Mouse (Mus musculus): ENCODE data around the gene Mre11a.

Mre11a gene

DNA sequence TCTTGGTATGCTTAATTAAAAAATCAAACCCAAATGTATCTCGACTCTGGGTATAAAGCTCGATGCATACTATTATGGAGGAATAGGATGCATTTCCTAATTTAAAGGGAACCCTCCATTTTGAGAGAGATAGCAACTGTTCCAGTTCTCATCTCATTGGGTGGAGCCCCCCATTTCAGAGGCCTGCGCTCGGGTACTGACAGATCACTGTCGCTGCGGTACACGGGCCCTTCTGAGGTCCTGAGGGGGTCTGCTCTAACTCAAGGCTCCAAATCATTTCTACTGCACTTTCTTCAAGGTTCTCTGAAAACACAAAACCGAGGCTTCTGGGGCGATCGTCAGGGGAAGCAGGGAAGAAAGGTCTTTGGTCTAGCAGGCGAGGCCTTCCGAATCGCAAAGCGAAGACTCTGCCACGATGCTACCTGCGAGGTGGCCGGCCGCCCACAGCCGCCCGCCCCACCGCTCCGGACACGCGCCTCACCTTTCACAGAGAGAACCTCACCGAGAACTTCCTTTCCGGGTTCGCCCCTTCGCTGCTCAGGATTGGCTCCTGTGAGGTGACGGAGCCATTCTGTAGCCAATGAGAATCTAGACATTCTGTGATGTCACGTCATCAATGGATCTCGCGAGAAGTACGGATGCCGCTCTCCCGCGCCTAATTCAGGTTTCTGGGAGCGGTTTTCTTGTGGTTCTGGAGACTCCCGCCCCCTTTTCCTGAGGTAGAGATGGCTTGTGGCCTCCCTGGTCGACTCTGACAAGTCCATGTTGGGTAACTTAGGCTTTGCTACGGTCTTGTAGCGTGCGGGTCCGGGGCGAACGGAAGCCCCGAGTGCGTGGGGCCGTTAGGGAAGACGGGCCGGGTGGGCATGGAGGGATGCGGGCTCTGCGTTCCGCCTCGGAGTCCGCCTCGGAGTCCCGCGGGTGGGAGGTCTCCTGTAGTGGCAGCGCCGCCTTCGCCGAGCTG is at the start of gene Mre11a, which contains the start of gene Ankrd49:
Mre11a (plus strand) TSS at position 616 of the 964 bp plus-strand sequence.
Ankrd49 (minus strand) TSS at position 818 of the 964 bp plus-strand sequence.
- DNase-seq (ENCODE audit: low spot score), result peak; percentile 98

DNA sequence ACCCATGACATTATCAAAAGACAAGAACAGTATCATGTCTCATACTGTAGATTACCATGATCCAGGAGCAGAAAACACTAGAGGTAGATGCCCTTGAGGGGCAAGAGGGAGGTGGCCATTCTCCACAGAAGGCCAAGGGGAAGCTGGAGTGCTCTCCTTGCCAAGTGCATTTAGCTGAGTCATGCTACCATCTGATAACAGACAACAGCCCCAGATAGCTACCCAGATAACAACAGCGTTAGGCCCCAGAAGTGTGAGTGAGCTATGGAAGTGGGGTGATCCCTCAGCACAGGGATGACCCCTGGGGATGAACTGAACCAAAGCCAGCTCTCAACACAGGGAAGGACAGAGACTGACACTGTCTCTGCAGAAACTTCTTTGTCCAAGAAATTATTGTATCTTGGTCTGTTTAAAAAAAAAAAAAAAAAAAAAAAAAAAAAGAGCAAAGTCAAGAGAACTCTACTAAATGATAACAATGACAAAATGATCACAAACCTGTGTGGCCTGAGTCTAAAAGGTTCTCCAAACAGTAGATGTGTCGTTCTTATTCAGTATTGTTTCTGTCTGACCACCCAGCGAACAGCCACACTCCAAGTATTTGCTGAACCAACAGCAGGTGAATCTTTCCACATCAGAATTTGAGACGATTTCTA is 44.8 kb upstream of the Mre11a start:
- DNase-seq (ENCODE audit: low spot score), result no peak

DNA sequence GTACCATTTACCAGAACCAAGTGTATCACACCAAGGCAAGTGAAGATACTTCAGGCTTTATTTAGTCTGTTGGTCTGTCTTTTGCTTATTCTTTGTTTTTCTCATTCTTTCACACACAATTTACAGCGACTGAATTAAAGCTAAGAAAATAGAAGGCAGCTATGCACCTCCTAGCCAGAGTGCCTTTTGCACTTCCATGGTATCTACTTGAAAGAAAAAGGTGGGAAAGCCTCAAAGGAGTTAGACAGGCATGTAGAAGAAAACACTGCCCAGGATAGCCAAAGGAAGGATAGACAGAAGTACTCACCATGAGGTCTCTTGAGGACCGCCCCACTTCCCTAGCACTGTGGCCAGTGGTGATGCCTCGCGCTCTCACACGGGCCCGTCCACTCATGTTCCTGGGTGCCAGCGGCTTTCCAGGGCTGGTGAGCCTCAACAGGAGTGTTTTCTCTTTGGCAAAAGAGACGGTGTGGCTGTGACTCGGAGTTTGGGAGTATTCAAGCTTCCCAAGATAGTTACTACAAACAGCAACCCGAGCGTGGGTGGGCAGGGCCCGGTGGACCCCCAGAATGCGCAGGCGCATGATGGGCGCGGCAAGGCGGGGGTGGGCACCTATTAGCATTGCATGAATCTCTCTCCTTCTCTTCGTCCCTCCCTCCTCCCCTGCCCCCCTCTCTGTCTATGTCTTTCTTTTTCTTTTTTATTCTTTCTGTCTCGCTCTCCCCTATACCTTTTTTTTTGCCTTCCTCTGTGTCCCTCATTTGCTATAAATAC is 44.1 kb upstream of the Mre11a start, which contains the start of gene Piwil4:
Piwil4 (minus strand) TSS at position 583 of the 774 bp plus-strand sequence.
- no peak for DNase-seq (ENCODE audit: low spot score)

DNA sequence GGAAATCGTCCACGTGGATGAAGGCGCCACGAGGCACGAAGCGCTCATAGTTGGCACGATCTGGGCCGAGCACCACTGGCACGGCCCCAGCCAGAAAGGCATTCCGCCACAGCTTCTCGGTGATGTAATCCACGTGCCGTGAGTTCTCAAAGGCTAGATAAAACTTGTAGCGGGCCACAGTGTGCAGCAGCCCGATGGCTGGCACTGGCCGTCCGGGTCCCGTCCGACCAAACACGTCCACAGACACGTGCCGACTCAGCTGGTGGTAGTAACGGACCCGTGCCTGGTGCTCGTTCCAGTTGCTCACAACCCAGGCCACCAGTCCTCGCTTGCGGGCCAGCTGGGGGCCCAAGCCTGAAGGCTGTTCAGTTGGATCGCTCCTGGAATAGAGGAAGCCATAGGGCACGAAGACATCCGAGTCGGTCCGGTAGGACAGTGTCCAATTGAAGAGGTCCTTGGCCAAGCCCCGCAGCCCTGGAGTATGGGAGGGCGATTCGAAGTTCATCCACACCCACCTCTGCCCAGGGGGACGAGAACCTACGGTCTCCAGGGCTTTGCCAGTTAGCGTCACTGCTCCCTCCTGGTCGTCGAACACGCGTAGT is 33.5 kb upstream of the Mre11a start:
- DNase-seq (ENCODE audit: low spot score), result no peak

DNA sequence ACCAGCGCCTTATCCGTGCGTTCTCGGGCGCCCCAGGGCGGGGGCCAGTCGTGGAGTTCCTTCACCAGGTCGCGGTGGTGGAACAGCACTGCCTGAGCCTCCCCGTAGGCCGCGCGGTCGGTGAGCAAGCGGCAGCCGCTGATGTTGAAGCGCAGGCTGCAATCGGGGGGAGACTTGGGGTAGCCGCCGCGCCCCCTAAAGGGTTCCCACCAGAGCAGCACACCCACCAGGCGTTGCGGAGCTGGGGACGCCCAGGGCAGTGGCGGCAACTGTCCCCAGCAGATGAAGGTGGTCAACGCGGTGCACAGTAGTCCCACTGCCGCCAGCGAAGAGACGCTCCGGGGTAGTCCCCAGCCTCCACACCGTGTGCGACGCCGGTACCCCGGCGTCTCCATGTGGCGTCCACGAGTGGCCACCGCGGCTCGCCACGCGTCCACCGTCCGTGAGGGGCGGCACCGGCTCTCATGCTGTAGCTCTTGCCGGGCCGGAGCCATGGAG is 32.9 kb upstream of the Mre11a start:
- DNase-seq (ENCODE audit: low spot score), result no peak

DNA sequence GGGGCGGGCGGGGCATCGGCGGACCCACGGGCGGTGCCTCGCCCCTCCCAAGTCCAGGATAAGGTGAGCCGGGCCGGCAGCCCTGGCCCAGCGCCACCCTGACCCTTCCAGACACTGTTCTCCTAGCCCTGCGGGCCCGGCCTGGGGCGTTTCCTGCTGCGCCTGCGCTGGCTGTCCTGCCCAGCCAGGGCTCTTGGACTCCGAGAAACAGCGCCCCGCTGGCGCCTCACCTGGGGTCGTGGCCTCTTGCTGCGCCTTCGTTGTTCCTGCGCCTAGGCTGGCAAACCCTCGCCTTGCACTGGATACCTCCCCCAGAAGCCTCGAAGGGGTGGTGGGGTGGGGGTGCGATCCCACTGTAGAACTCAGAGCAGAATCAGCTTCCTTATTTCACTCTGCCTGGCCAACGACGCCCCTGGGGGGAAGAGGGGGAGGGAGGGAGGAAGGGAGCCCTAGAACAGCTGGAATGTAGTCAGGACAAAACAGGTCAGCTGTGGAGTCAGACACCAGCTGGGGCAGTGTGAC is 32.4 kb upstream of the Mre11a start, which contains the start of gene Fut4:
Fut4 (minus strand) TSS at position 393 of the 522 bp plus-strand sequence.
- DNase-seq (ENCODE audit: low spot score), result no peak

DNA sequence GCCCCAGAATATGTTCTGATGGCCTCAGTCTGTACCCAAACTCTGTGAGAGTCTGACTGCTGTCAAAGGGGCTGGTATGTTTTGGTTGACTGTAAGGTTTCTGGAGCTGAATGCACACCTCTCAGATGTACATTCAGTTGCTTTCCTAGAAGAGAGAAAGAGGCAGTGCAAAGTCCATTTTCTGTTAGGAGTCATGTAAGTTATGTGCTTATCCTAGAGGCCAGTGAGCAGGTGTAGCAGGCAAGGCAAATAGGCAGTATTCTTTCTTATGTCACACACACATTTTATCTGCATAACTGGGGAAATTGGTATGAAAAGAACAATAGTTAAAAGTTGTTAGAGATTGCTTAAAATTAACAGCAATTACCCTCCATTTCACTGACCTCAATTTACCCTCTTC is 30.5 kb upstream of the Mre11a start:
- no peak for DNase-seq (ENCODE audit: low spot score)

DNA sequence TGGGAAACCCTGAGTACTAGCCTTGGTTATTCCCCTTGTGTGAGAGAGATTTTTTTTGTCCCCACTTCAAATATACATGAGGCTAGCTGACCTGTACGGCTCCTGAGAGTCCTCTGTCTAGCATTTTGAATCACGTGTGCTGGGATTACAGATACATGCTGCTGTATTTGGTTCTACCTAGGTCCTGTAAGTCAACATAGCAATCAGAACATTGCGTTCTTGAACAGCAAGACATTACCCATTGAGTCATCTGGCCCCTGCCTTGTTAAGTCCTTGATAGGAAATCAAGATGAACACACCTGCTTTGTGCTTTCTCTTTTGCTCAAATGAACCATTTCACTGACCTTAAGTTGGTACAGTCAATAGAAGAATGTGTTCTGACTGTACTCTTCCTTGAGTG is 30.0 kb upstream of the Mre11a start:
- DNase-seq (ENCODE audit: low spot score), result no peak

DNA sequence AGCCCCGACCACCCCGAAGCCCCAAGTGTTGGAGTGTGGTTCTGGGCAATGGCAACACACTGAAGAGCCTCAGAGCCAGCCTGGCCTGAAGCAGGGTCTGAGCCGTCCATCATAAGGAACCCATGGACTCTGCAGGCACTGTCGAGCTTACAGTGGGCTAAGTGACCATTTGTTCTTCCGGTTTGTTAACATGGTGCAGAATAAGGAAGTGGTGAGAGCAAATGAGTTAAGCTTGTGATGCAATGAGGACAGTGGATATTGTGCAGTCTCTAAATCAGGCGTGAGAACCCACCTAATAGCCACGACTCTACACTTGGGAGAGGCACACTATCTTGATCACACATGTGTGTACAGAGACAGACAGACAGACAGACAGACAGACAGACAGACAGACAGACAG is 25.9 kb upstream of the Mre11a start:
- DNase-seq (ENCODE audit: low spot score), result no peak

DNA sequence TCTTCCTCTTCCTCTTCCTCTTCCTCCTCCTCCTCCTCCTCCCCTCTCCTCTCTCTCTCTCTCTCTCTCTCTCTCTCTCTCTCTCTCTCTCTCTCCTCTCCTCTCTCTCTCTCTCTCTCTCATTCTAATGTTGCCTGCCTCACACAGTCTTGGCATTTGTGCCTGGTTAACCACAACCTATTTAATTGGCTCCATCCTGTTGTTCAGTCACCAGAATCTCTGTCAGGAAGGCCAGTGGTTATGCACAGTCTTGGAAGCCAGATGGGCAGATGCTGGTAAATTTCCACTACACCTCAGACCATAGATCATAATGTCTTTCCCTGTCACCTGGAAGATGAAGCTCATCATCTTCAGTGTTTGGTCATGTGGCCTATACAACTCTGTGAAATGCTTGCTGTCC is 25.2 kb upstream of the Mre11a start:
- DNase-seq (ENCODE audit: low spot score), result no peak

DNA sequence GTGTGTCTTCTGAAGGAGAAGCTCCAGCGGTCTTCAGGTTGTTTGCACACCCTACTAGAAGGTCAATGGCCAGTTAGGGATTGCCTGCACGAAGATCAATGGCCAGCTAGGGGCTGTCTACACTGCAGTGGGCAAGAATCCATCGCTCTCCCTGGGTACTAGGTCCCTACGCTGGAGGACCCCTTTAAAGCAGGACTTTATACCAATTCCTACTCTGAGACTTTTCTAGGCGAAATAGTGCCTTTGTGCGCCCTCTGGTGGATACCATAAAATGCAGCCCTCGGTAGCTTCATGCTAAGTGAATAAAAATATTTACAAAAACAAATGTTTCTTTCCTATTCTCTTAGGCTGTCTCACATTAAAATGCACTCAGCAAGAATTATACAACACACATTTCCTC is 19.7 kb upstream of the Mre11a start:
- DNase-seq (ENCODE audit: low spot score), result no peak

DNA sequence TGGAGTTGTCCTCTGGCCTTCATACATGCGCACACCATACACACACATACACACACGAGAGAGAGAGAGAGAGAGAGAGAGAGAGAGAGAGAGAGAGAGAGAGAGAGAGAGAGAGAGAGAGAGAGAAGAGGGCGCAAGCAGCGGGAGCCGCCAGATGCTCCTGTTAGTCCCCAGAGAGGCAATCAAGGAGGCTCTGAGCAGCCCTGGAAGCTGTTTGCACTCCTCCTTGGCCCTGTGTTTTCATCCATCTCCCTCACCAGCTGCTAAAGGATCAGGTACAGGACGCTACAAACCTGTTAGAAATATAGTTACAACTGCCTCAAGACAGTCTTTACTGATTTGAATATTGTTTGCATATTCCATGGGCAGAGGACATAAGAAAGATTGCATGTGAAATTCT is 14.6 kb upstream of the Mre11a start:
- no peak for DNase-seq (ENCODE audit: low spot score)

DNA sequence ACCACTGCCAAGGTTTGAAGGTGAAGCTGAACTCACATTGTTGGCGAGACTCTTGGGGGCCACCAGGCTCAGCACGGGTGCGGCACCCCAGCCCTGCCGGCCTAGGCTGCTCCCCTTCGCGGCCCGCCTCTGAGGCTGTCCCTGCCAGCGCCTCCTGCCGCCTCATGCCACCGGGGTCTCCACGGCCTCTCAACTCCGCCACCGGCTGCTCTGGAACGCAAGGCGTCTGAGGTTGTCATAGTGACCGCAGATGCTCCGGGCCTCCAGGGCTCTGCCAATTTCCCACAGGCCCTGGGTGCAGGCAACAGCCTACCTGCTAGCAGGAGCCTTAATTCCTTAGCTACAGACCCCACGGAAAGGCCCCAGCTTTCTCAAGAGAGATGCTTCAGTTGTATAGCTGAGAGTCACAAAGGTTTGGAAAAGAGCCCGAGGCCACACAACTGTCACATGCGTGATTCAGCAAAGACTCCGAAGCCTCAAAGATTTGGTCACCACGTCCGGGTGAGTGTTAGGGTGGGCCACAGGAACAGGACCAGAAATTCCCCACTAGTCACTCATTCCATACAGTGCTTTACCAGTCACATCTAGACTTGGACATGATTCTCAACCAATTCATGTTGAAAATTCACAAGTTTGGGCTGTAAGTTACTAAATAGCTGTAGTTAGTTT is 13.5 kb upstream of the Mre11a start, which contains the start of gene 1700012B09Rik:
1700012B09Rik (minus strand) TSS at position 228 of the 669 bp plus-strand sequence.
- no peak for DNase-seq (ENCODE audit: low spot score)

DNA sequence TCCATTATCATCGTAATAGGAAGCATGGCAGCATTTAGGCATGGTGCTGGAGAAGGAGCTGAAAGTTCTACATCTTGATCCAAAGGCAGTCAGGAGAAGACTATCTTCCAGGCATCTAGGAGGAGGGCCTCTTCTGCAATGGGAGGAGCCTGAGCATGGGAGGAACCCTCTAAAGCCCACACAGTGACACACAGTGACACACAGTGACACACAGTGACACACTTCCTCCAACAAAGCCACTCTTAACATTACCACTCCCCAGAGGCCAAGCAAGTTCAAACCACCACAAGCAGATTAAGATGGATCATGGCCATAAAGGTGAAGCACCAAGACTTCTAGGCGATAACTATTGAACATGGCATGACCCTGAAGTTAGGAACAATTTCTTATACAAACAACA is 12.4 kb upstream of the Mre11a start:
- DNase-seq (ENCODE audit: low spot score), result no peak

DNA sequence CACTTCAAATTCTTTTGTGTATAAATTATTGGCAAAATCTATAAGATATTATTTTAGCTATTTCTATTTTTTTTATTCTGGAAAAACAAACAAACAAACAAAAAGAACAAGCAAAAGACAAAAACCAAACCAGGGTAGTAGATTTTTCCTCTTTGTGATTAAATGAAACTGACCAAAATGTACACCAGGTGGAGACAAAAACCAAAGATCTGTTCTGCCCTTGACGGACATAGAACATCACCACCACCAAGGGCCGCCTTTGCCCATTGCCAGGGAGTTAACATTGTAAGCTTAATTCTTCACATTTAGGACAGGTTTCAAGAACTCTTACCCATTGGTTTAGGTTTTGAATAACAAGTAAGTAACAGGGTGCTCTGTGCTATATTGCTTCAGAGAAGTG is 10.6 kb upstream of the Mre11a start:
- DNase-seq (ENCODE audit: low spot score), result no peak

DNA sequence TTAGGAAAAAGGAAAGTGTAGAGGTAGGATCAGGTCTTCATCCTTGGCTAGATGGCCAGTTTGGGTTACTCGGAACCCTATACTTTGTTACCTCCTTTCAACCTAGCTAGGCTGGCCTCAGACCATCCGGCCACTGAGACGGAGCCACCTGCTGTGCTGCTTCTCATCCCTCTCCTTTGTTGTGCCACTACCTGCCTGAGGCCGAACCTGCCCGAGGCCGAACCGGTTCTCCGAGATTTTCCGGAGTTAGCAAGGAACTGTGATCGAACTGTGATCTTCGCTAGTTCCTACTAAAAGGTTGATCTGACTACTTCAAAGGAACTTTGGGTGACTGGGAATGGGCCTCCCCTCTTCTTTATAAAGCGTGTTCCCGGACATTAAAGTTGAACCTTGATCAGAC is 6.1 kb upstream of the Mre11a start:
- no peak for DNase-seq (ENCODE audit: low spot score)

DNA sequence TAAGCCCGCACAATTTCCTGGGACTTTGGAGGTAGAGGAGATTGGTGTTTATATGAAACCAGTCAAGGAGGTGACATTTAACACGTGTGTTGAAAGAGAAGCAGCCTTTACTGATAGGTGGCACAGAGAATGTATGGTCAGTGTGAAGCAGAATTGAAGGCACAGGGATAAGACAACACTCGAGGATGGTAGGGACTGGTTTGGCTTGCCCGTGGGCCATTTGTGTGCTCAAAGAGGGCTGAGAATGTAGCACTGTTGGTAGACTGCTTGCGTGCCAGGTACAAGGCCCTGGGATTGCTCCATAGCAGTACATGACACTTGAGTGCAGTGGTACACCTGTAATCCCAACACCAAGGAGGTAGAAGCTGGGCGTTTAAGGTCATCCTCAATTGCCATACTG is 2.9 kb downstream of the Mre11a start:
- no peak for DNase-seq (ENCODE audit: low spot score)

DNA sequence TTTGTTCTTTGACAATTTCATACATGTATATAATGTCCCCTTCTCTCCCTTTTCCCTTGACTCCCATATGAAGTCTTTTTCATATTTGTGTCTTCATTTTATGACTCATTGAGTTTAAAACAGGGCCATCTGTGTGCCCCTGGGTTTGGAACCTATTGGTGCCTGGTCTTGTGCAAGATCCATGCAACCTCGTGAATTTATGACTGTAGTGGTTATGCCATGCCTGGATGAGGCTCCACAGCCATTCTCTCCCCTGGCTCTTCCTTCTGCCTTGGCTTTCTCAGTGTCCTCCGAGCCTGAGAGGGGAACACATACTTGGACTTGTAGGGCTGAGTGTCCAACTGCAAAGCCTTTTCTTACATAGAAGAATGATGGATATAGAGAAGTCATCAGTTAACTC is 21.3 kb downstream of the Mre11a start:
- DNase-seq (ENCODE audit: low spot score), result no peak

DNA sequence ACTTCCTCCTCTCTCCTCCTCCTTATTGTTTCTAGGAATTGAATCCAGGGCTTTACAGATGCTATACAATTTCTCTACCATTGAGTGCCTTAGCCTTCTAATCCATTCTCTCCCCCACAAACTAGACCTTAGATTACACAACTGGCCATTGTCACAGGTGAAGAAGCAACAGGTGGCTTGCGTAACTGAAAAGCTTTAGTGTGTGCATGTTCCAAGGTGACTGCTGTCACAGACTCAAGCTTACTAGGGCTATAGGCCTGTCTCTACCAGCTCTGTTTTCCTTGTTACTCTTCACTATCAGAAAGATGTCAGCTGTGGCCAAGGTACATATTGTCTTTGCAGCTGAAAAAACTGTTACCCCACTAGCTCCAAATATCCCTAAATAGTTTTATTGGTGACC is 22.3 kb downstream of the Mre11a start:
- no peak for DNase-seq (ENCODE audit: low spot score)

DNA sequence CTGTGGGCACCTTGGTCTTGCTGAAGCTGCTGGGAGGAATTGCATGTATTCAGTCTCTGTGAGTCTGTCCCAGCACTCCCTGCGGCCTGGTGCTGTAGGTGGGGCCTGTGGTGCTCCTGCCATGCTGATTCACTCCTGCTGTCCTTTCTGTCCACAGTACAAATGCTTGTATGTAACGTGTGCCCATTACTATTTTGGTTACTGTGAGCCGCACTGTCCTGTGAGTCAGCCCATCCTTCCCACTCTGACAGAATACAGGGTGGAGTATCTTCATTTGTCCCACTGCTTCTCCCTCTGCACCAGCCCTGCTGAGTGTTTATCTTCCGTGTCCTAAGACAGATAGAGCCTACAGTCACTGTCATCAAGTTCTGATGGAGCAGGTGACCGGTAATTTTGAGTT is 25.7 kb downstream of the Mre11a start:
- no peak for DNase-seq (ENCODE audit: low spot score)

DNA sequence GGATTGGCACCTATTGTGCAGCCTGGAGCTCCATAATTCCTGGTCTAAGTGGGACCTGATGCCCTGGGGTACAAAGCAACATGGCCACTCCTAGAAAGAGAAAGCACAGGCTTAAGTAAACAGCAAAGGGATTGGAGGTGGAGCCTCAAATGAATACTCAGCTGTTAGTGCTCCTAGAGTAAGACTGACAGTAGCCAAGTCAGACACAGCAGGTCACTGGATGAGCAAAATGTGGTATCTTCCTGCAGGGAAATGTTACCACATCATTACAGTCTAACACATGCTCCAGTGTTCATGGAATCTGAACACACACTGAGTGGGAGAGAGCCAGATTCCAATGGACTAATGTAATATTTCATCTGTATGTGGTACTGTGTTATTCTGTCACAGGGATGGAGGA is 36.9 kb downstream of the Mre11a start:
- no peak for DNase-seq (ENCODE audit: low spot score)

Measured in c-Kit-positive CD71-positive TER-119-positive erythroid progenitor cells, embryonic 14.5 days (primary cell).